Mouse (Mus musculus) limb, embryonic 12.5 days (tissue): ENCODE results near the gene Yy2. TPM values are rescaled to one million over a fixed set of nuclear protein-coding genes. Genes with fewer than 3 reads are reported as not detected.

ENCODE experiments used
- ATAC-seq: fragments of 200-750 bp; cut with Nextera tagmentation; 2 replicates; pipeline ENCODE4 v1.8.0; 2017; ENCODE audit warnings: low read depth, moderate TSS enrichment; ENCODE audit not compliant: insufficient number of reproducible peaks, insufficient read depth, low FRiP score, low TSS enrichment
- H3K27ac ChIP-seq: fragments of 300-500 bp; sonication (generic); 2 replicates; pipeline ENCODE4 v1.5.1; 2016; ENCODE audit warnings: mild to moderate bottlenecking, moderate library complexity
- H3K27me3 ChIP-seq: fragments of 300-500 bp; sonication (generic); 2 replicates; pipeline ENCODE4 v1.6.1; 2016; ENCODE audit warnings: mild to moderate bottlenecking, moderate library complexity
- H3K36me3 ChIP-seq: fragments of 300-500 bp; sonication (generic); 2 replicates; pipeline ENCODE4 v1.6.1; 2016; ENCODE audit warnings: mild to moderate bottlenecking, moderate library complexity
- H3K4me1 ChIP-seq: fragments of 300-500 bp; sonication (generic); replicated peaks from 2 replicates; pipeline ENCODE4 v1.6.1; 2016
- H3K4me2 ChIP-seq: fragments of 300-500 bp; sonication (generic); 2 replicates; pipeline ENCODE4 v1.6.1; 2016; ENCODE audit warnings: mild to moderate bottlenecking, moderate library complexity
- H3K4me3 ChIP-seq: fragments of 300-500 bp; sonication (generic); replicated peaks from 2 replicates; pipeline ENCODE4 v1.5.1; 2016; ENCODE audit warnings: mild to moderate bottlenecking
- H3K9ac ChIP-seq: fragments of 300-500 bp; sonication (generic); replicated peaks from 2 replicates; pipeline ENCODE4 v1.6.1; 2016; ENCODE audit warnings: mild to moderate bottlenecking, moderate library complexity
- H3K9me3 ChIP-seq: fragments of 300-500 bp; sonication (generic); 2 replicates; pipeline ENCODE4 v1.6.1; 2016; ENCODE audit warnings: mild to moderate bottlenecking, moderate library complexity
- WGBS: fragments of 180-500 bp; shearing (Covaris S2); methylation state at CpG from one replicate; pipeline ENCODE4 v1.1.7; 2016; 5-methylcytosine and 5-hydroxymethylcytosine counted together
- polyA plus RNA-seq: library from polyadenylated mRNA; unstranded; fragments of >200 nt; fragmentation: Nextera tagmentation; extraction: Ambion mirVana; gene quantifications from 2 replicates; pipeline ENCODE4 v1.2.1, GENCODE M21; 2016

The Yy2 gene
- polyA plus RNA-seq, 1 experiment from 2014 or later: 5.8 TPM

- Histone ChIP-seq H3K9me3 (no peaks in the 10 kb centered on the region), H3K4me1 (no peaks in the 10 kb centered on the region), H3K27ac (no peak overlapping the region), H3K27me3 (no peaks in the 10 kb centered on the region), H3K36me3 (peaks cover 22% of the 10 kb centered on the region; the same call in 1 of the 2 replicates), H3K4me3 (no peak overlapping the region), H3K9ac (no peak overlapping the region), H3K4me2 (no peak overlapping the region)
- no peak for ATAC-seq
- WGBS: 87% methylated on average over 2 of the region's 2 CpGs
Observed at GRCm38 (mm10) chrX:157574683-157575082, 5.9 kb upstream of the Yy2 start.

GRCm38 (mm10) chrX:157563794-157564193 lies 5.0 kb downstream of the Yy2 start:
- Histone ChIP-seq H3K4me2 (no peak overlapping the region), H3K36me3 (peaks cover 11% of the 10 kb centered on the region), H3K27ac (no peak overlapping the region), H3K9ac (no peak overlapping the region), H3K4me3 (no peak overlapping the region), H3K4me1 (no peaks in the 10 kb centered on the region), H3K9me3 (no peaks in the 10 kb centered on the region), H3K27me3 (no peaks in the 10 kb centered on the region)
- no peak for ATAC-seq
- 82% methylated on average over 10 of the region's 10 CpGs for WGBS

- 43% methylated on average over 3 of the region's 3 CpGs for WGBS
- no peak overlapping the region for H3K27ac ChIP-seq
- no peak for ATAC-seq
Observed at GRCm38 (mm10) chrX:157547082-157547481, 21.7 kb downstream of the Yy2 start.

More at GRCm38 (mm10) chrX:157547082-157547481, 21.7 kb downstream of the Yy2 start:
- no peak overlapping the region for H3K4me2 ChIP-seq
- H3K27me3 ChIP-seq: no peaks in the 10 kb centered on the region
- no peaks in the 10 kb centered on the region for H3K9me3 ChIP-seq
- no peak overlapping the region for H3K9ac ChIP-seq
- H3K4me3 ChIP-seq: no peak overlapping the region
- no peaks in the 10 kb centered on the region for H3K4me1 ChIP-seq
- H3K36me3 ChIP-seq: peaks cover under 1% of the 10 kb centered on the region; the same call in 1 of the 2 replicates

Other genes starting within 250 kb of the Yy2 start
- gene Phex, start 153.7 kb downstream of the Yy2 start, polyA plus RNA-seq: 1.0 and 1.3 TPM in 2 replicates
- gene Sms, start 76.7 kb downstream of the Yy2 start, polyA plus RNA-seq: 68.8 and 75.2 TPM in 2 replicates
- gene Mbtps2, start 29.7 kb upstream of the Yy2 start, polyA plus RNA-seq: 27.3 and 29.4 TPM in 2 replicates
- gene Smpx, start 129.9 kb upstream of the Yy2 start, polyA plus RNA-seq: 7.1 and 8.7 TPM in 2 replicates
- 1.6 TPM in 2 replicates for gene Klhl34, start 249.4 kb upstream of the Yy2 start, polyA plus RNA-seq